Mouse (Mus musculus) gastrocnemius, adult 2 months (tissue): ENCODE data around the gene Lonrf3. TPM values are rescaled to one million over a fixed set of nuclear protein-coding genes. Genes with fewer than 3 reads are reported as not detected.

Source experiments
- DNase-seq: peaks from one replicate; pipeline ENCODE4 v3.0.0; 2022
- H3K27ac ChIP-seq: fragments of 200-600 bp; 2 replicates; pipeline ENCODE4 v1.8.1; 2022; ENCODE audit warnings: mild to moderate bottlenecking
- H3K4me3 ChIP-seq: fragments of 200-600 bp; 2 replicates; pipeline ENCODE4 v1.8.1; 2022; ENCODE audit warnings: mild to moderate bottlenecking, moderate library complexity
- CTCF ChIP-seq: fragments of 200-600 bp; IDR thresholded peaks from 2 replicates; pipeline ENCODE4 v1.8.1; 2022; ENCODE audit warnings: antibody characterized with exemption, mild to moderate bottlenecking, moderate library complexity
- intact Hi-C: fragments of 180-260 bp; cut with DNase I; formaldehyde crosslinking; loops from one replicate; pipeline ENCODE4 v1.15.1; 2025
- long read RNA-seq, 2 experiments: library from polyadenylated mRNA; stranded (forward); transcript quantifications; one replicate each; pipeline ENCODE4 v2.0.0; 2021
- total RNA-seq, 2 experiments: library from RNA; stranded (reverse); gene quantifications; 2 replicates each; pipeline ENCODE4 v1.2.3; 2021

Lonrf3 gene
- total RNA-seq: 1 to 10 TPM; 1.4 to 1.6 TPM
- long read RNA-seq, experiment 1: 0 reads
- long read RNA-seq, experiment 2: 0 reads

- DNase-seq: peak; percentile 84
- intact Hi-C loops: loop anchor here (5.0 kb wide), 1 partner anchor 101 kb away; no protein-coding TSS in a partner anchor
- Histone ChIP-seq H3K4me3 (peak within 1 kb of the TSS; percentile 80), H3K27ac (peak within 1 kb of the TSS; percentile 72)
- no peak for TF ChIP-seq CTCF
Measured at GRCm38 (mm10) chrX:36328271-36329039, at the start of gene Lonrf3. Gene Lonrf3 (plus strand): TSS chrX:36328353.

- intact Hi-C loops: no loop called here
- Histone ChIP-seq H3K4me3 (no peak overlapping the region), H3K27ac (no peak overlapping the region)
- no peak for TF ChIP-seq CTCF
- no peak for DNase-seq
Measured at GRCm38 (mm10) chrX:36278750-36279149, 49.4 kb upstream of the Lonrf3 start.

- no peak for TF ChIP-seq CTCF
- Histone ChIP-seq H3K27ac (no peak overlapping the region), H3K4me3 (no peak overlapping the region)
- no peak for DNase-seq
- intact Hi-C loops: no loop called here
Measured at GRCm38 (mm10) chrX:36311420-36311819, 16.7 kb upstream of the Lonrf3 start.

DNA sequence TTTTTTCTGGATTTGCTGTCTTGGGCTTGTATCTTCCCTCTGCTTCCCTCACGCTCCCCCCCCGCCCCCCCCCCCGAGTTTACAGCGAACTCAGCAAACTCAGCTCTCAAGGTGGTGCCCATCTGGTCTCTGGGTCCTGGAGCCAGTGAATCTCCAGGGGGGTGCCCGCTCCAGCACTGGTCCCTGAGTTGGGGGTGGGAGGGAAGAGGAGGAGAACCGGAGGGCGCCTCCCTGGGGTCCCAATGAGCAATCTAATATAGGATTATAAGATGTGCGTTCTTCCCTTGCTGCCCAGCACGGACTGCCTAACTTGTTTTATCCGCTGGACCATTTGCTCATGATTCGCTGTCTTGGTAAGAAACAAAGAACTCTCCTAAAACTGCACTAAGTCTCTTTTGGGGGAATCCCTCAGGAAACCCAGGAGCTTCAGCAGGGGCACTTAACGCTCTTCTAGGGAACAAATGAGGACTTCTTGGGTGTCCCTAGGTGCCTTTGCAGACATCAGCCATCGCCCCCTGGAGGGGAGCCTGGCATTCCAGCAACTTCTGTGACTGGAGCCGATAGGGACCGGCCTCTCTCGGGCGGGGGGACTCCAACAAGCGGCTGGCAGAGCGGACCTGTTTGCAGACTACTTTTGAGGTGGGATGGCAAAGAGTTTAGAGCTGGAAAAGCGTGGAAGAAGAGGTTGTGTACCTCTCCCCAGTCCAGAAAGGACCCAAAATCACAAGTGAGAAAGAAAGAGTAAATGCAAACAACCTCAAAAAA is 480 bp upstream of the Lonrf3 start:
- intact Hi-C loops: loop anchor here (5.0 kb wide), 1 partner anchor 100 kb away; no protein-coding TSS in a partner anchor
- peak; percentile 50 for DNase-seq

GRCm38 (mm10) chrX:36329040-36329649 is 992 bp downstream of the Lonrf3 start:
- H3K27ac ChIP-seq: peak overlapping the region; percentile 72
- no peak for TF ChIP-seq CTCF
- intact Hi-C loops: loop anchor here (5.0 kb wide), 1 partner anchor 102 kb away; no protein-coding TSS in a partner anchor
- peak; percentile 21 for DNase-seq
- H3K4me3 ChIP-seq: peak overlapping the region; percentile 80

More for the DNA sequence above, 480 bp upstream of the Lonrf3 start:
- peak overlapping the region; percentile 80 for H3K4me3 ChIP-seq
- H3K27ac ChIP-seq: peak overlapping the region; percentile 72; the same call in 1 of the 2 replicates
- peak; percentile 30; the same call in 1 of the 2 replicates for TF ChIP-seq CTCF

- H3K4me3 ChIP-seq: peak overlapping the region; percentile 80
- peak; percentile 83 for DNase-seq
- intact Hi-C loops: loop anchor here (5.0 kb wide), 1 partner anchor 103 kb away; no protein-coding TSS in a partner anchor
- no peak for TF ChIP-seq CTCF
- peak overlapping the region; percentile 66 for H3K27ac ChIP-seq
Measured at GRCm38 (mm10) chrX:36329849-36330411, 1.8 kb downstream of the Lonrf3 start.

- intact Hi-C loops: loop anchor here (5.0 kb wide), 1 partner anchor 125 kb away; no protein-coding TSS in a partner anchor
- H3K27ac ChIP-seq: no peak overlapping the region
- no peak overlapping the region for H3K4me3 ChIP-seq
- peak; percentile 65 for TF ChIP-seq CTCF
- peak; percentile 27 for DNase-seq
Measured at GRCm38 (mm10) chrX:36352446-36352845, 24.3 kb downstream of the Lonrf3 start.

DNA sequence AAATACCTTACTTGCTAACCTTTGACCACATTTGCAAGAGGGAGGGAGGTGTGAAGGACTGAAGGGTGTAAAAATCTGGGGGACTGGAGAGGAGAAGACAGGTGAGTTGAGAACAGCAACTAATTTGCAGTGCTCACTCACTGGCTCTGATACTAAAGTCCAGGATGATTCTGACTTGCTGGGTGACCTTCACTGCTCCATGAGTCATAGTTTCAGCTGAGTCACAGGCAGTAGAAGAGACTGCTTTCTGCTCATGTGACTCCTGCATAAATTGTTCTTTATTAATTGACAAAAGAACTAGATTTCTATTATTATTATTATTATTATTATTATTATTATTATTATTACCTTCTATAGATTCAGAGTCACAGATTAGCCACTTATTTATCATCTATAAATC is 57.2 kb downstream of the Lonrf3 start:
- no peak overlapping the region for H3K27ac ChIP-seq
- TF ChIP-seq CTCF: no peak
- no peak for DNase-seq
- intact Hi-C loops: no loop called here
- no peak overlapping the region for H3K4me3 ChIP-seq

- Histone ChIP-seq H3K27ac (no peak overlapping the region), H3K4me3 (no peak overlapping the region)
- DNase-seq: no peak
- TF ChIP-seq CTCF: no peak
- intact Hi-C loops: no loop called here
Measured at GRCm38 (mm10) chrX:36389971-36390370, 61.8 kb downstream of the Lonrf3 start.

DNA sequence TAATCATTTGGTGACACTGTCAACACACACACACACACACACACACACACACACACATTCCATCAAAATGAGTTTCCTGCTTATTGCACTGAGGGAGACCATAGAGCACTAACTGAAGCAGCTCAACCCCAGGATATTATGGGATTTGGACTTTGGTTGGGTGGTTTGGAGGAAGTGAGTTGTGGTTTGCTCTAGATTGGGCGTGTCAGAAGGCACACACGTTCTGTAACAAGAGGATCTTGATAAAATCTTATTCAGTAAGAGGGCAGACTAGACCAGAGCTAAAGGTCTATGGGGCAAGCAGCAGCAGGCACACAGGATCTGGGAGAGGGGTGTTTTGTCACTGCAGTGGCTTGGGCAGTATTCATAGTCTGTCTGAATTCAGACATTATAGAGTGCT is 62.4 kb downstream of the Lonrf3 start:
- Histone ChIP-seq H3K4me3 (no peak overlapping the region), H3K27ac (no peak overlapping the region)
- DNase-seq: no peak
- no peak for TF ChIP-seq CTCF
- intact Hi-C loops: no loop called here

DNA sequence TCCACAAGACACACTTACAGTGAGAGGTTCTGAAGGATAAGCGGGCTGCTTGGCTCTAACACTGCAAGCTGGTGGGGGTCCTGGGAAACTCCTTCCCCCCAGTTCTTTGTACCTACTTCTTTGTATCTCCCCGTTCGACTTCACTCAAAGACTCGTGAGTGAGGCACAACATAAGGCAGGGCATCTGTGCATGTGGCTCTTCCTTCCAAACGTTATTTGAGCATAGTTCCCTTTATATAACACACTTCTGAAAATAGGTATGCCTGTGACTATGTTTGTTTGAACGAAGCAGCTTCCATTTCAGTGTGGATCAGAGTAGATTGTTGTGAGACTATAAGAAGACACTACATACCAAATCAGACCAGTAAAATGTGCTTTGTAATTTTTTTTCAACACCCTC is 64.5 kb downstream of the Lonrf3 start:
- H3K27ac ChIP-seq: no peak overlapping the region
- H3K4me3 ChIP-seq: no peak overlapping the region
- no peak for TF ChIP-seq CTCF
- DNase-seq: no peak
- intact Hi-C loops: loop anchor here (2.0 kb wide), 1 partner anchor 166 kb away; no protein-coding TSS in a partner anchor

DNA sequence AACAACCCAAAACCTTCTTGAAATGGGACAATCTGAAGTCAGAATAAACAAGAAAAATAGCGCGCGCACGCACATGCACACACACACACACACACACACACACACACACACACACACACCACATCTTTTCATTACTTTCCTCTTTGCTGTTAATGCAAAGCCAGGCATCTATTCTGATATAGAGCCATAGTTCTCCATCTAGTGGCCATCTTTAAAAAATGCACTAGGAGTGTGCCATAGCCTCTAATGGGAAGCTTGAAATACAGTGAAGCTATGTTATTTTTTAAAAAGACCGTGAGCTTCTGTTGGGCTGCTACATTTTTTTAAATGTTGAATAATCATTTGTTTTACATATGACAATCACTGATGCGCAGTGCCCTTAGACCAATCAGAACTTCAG is 65.1 kb downstream of the Lonrf3 start:
- Histone ChIP-seq H3K27ac (no peak overlapping the region), H3K4me3 (no peak overlapping the region)
- peak; percentile 52 for TF ChIP-seq CTCF
- intact Hi-C loops: loop anchor here (2.0 kb wide), 1 partner anchor 166 kb away; no protein-coding TSS in a partner anchor
- no peak for DNase-seq
